Mouse (Mus musculus) C2C12 (cell line): ENCODE results near the gene Tmem121b. TPM values are rescaled to one million over a fixed set of nuclear protein-coding genes. Genes with fewer than 3 reads are reported as not detected.

ENCODE experiments used
- H3K27me3 ChIP-seq: one replicate; pipeline ENCODE4 v1.6.1; 2011; ENCODE audit not compliant: control insufficient read depth, insufficient read depth, insufficient read length
- H3K36me3 ChIP-seq: one replicate; pipeline ENCODE4 v1.6.1; 2011; ENCODE audit not compliant: control insufficient read depth, insufficient read depth
- H3K4me3 ChIP-seq: one replicate; pipeline ENCODE4 v1.5.1; 2011; ENCODE audit warnings: mild to moderate bottlenecking, control low read depth; ENCODE audit not compliant: poor library complexity, insufficient read depth, severe bottlenecking
- H3K79me2 ChIP-seq: one replicate; pipeline ENCODE4 v1.6.1; 2011; ENCODE audit not compliant: control insufficient read depth, insufficient read depth
- H3K79me3 ChIP-seq: one replicate; pipeline ENCODE4 v1.6.1; 2011; ENCODE audit warnings: low read depth, control low read depth
- H3ac ChIP-seq: one replicate; pipeline ENCODE3; 2011; ENCODE audit warnings: low read depth; ENCODE audit not compliant: control insufficient read depth, insufficient read length
- CEBPB ChIP-seq: IDR thresholded peaks from one replicate; pipeline ENCODE4 v1.6.1; 2011; ENCODE audit warnings: low read depth, mild to moderate bottlenecking, control low read depth, moderate library complexity
- CTCF ChIP-seq: IDR thresholded peaks from one replicate; pipeline ENCODE4 v1.5.1; 2011; ENCODE audit not compliant: control insufficient read depth, insufficient read depth, insufficient read length
- FOSL1 ChIP-seq: IDR thresholded peaks from one replicate; pipeline ENCODE4 v1.8.0; 2011; ENCODE audit warnings: mild to moderate bottlenecking, low read length; ENCODE audit not compliant: poor library complexity, insufficient read depth, severe bottlenecking
- MAX ChIP-seq: IDR thresholded peaks from one replicate; pipeline ENCODE4 v1.6.1; 2011; ENCODE audit warnings: mild to moderate bottlenecking, control low read depth
- MYOG ChIP-seq: IDR thresholded peaks from one replicate; pipeline ENCODE4 v1.6.1; 2011; ENCODE audit not compliant: control insufficient read depth, insufficient read length; ENCODE audit errors: extremely low read depth
- USF1 ChIP-seq: IDR thresholded peaks from one replicate; pipeline ENCODE4 v1.6.1; 2011; ENCODE audit warnings: low read depth, mild to moderate bottlenecking, control low read depth, moderate library complexity
- polyA plus RNA-seq: library from polyadenylated mRNA; unstranded; fragments of >200 nt; fragmentation: generic; extraction: Trizol; gene quantifications from one replicate; pipeline ENCODE4 v1.2.1, GENCODE M21; 2012; ENCODE audit warnings: missing spikeins

Gene Tmem121b
- polyA plus RNA-seq, 1 experiment, result 0.02 TPM

GRCm38 (mm10) chr6:120466609-120467329, 26.8 kb downstream of the Tmem121b start:
- Histone ChIP-seq H3ac (no peak overlapping the region), H3K27me3 (no peaks in the 10 kb centered on the region), H3K36me3 (no peaks in the 10 kb centered on the region), H3K4me3 (no peak overlapping the region), H3K79me3 (peaks cover 66% of the 10 kb centered on the region), H3K79me2 (peaks cover 87% of the 10 kb centered on the region)
- peak; percentile 23 for TF ChIP-seq MAX
- TF ChIP-seq FOSL1, result peak; percentile 15
- TF ChIP-seq CEBPB, result no peak

- no peak for TF ChIP-seq CEBPB
- TF ChIP-seq CTCF, result no peak
- no peak for TF ChIP-seq FOSL1
- no peak for TF ChIP-seq MYOG
- no peak for TF ChIP-seq MAX
- no peak overlapping the region for H3K4me3 ChIP-seq
- H3K79me2 ChIP-seq, result peaks cover 73% of the 10 kb centered on the region
- peaks cover 59% of the 10 kb centered on the region for H3K79me3 ChIP-seq
- no peak overlapping the region for H3ac ChIP-seq
- H3K36me3 ChIP-seq, result no peaks in the 10 kb centered on the region
- H3K27me3 ChIP-seq, result no peaks in the 10 kb centered on the region
Measured at GRCm38 (mm10) chr6:120465393-120465792, 28.2 kb downstream of the Tmem121b start.

GRCm38 (mm10) chr6:120464406-120464939, 29.1 kb downstream of the Tmem121b start:
- Histone ChIP-seq H3ac (no peak overlapping the region), H3K27me3 (no peaks in the 10 kb centered on the region), H3K36me3 (no peaks in the 10 kb centered on the region), H3K79me2 (peaks cover 64% of the 10 kb centered on the region), H3K4me3 (peak overlapping the region; percentile 57), H3K79me3 (peaks cover 53% of the 10 kb centered on the region)
- no peak for TF ChIP-seq MYOG

GRCm38 (mm10) chr6:120463884-120464283, 29.7 kb downstream of the Tmem121b start:
- no peaks in the 10 kb centered on the region for H3K27me3 ChIP-seq
- peak overlapping the region; percentile 57 for H3K4me3 ChIP-seq
- peak overlapping the region; percentile 81 for H3ac ChIP-seq
- peaks cover 49% of the 10 kb centered on the region for H3K79me3 ChIP-seq
- no peak for TF ChIP-seq FOSL1
- TF ChIP-seq MYOG, result no peak
- peak; percentile 83 for TF ChIP-seq MAX
- no peaks in the 10 kb centered on the region for H3K36me3 ChIP-seq
- peaks cover 58% of the 10 kb centered on the region for H3K79me2 ChIP-seq

GRCm38 (mm10) chr6:120463086-120463871, 30.3 kb downstream of the Tmem121b start, which contains the start of gene Il17ra:
Gene Il17ra, plus strand, starts transcription at chr6:120463247.
- H3ac ChIP-seq, result peak within 1 kb of the TSS; percentile 81
- H3K79me3 ChIP-seq, result peaks cover 44% of the 10 kb centered on the region
- peaks cover 52% of the 10 kb centered on the region for H3K79me2 ChIP-seq
- H3K27me3 ChIP-seq, result no peaks in the 10 kb centered on the region
- no peaks in the 10 kb centered on the region for H3K36me3 ChIP-seq
- no peak for TF ChIP-seq CEBPB
- no peak for TF ChIP-seq USF1
- no peak for TF ChIP-seq FOSL1
- peak within 1 kb of the TSS; percentile 57 for H3K4me3 ChIP-seq

GRCm38 (mm10) chr6:120462251-120462650, 31.4 kb downstream of the Tmem121b start:
- no peak for TF ChIP-seq CTCF
- no peak for TF ChIP-seq MYOG
- TF ChIP-seq FOSL1, result no peak
- no peak for TF ChIP-seq MAX
- no peak for TF ChIP-seq USF1
- Histone ChIP-seq H3K36me3 (no peaks in the 10 kb centered on the region), H3K4me3 (no peak overlapping the region), H3K27me3 (no peaks in the 10 kb centered on the region), H3K79me3 (peaks cover 34% of the 10 kb centered on the region), H3ac (no peak overlapping the region), H3K79me2 (peaks cover 42% of the 10 kb centered on the region)
